Mouse (Mus musculus): Measurements from ENCODE around the gene Lgr5.

Lgr5 gene

GRCm38 (mm10) chr10:115437286-115437685, 150.3 kb downstream of the Lgr5 start:
- DNase-seq (ENCODE audit: inconsistent ontology term), result no peak

- no peak for DNase-seq (ENCODE audit: inconsistent ontology term)
These were observed 162.2 kb downstream of the Lgr5 start for GRCm38 (mm10) chr10:115425351-115425750.

GRCm38 (mm10) chr10:115421976-115422375, 165.6 kb downstream of the Lgr5 start:
- DNase-seq (ENCODE audit: inconsistent ontology term), result no peak

- no peak for DNase-seq (ENCODE audit: inconsistent ontology term)
These were observed 173.5 kb downstream of the Lgr5 start for GRCm38 (mm10) chr10:115414056-115414455.

GRCm38 (mm10) chr10:115413496-115413895, 174.1 kb downstream of the Lgr5 start:
- DNase-seq (ENCODE audit: inconsistent ontology term), result no peak

- DNase-seq (ENCODE audit: inconsistent ontology term), result peak; percentile 54
These were observed 181.2 kb downstream of the Lgr5 start for GRCm38 (mm10) chr10:115406393-115406792.
